Mouse (Mus musculus): ENCODE data around the gene Vkorc1l1.
"Not testable (repeated sequence)": the region's sequence is repeated elsewhere in the genome, so short reads cannot be mapped to it uniquely, and the experiment has no call there.

Gene Vkorc1l1

GRCm38 (mm10) chr5:129941495-129942045 lies at the start of gene Vkorc1l1:
Gene Vkorc1l1, plus strand, starts transcription at chr5:129941970.
- peak; percentile 99 for DNase-seq

GRCm38 (mm10) chr5:129895198-129896088 lies 46.3 kb upstream of the Vkorc1l1 start, which contains the start of gene Zbed5:
Gene Zbed5, plus strand, starts transcription at chr5:129895723.
- DNase-seq = peak; percentile 91 to 93

GRCm38 (mm10) chr5:129898449-129898848 lies 43.3 kb upstream of the Vkorc1l1 start, which contains the start of gene Phkg1:
Gene Phkg1, minus strand, starts transcription at chr5:129898549.
- no peak for DNase-seq

- DNase-seq = no peak
Observed at GRCm38 (mm10) chr5:129907775-129908174, 34.0 kb upstream of the Vkorc1l1 start.

GRCm38 (mm10) chr5:129908242-129908965 lies 33.4 kb upstream of the Vkorc1l1 start, which contains the start of gene Nupr1l:
Gene Nupr1l, plus strand, starts transcription at chr5:129908540.
- DNase-seq = peak; percentile 92 to 94

- no peak for DNase-seq
Observed at GRCm38 (mm10) chr5:129909147-129909546, 32.6 kb upstream of the Vkorc1l1 start.

- no peak for DNase-seq
Observed at GRCm38 (mm10) chr5:129909591-129909990, 32.2 kb upstream of the Vkorc1l1 start.

- peak in 1 of 2 experiments; percentile 35 for DNase-seq
Observed at GRCm38 (mm10) chr5:129914024-129914423, 27.7 kb upstream of the Vkorc1l1 start.

- not testable (repeated sequence) for DNase-seq
Observed at GRCm38 (mm10) chr5:129915491-129915890, 26.3 kb upstream of the Vkorc1l1 start.

- no peak for DNase-seq
Observed at GRCm38 (mm10) chr5:129918065-129918651, 23.6 kb upstream of the Vkorc1l1 start.

- no peak for DNase-seq
Observed at GRCm38 (mm10) chr5:129918752-129919151, 23.0 kb upstream of the Vkorc1l1 start.

- DNase-seq = no peak
Observed at GRCm38 (mm10) chr5:129919320-129919719, 22.4 kb upstream of the Vkorc1l1 start.

- no peak for DNase-seq
Observed at GRCm38 (mm10) chr5:129921972-129922371, 19.8 kb upstream of the Vkorc1l1 start.

GRCm38 (mm10) chr5:129924820-129925452 lies 16.8 kb upstream of the Vkorc1l1 start:
- DNase-seq = peak in 1 of 2 experiments; percentile 8

- no peak for DNase-seq
Observed at GRCm38 (mm10) chr5:129925933-129926332, 15.8 kb upstream of the Vkorc1l1 start.

GRCm38 (mm10) chr5:129929924-129930855 lies 11.6 kb upstream of the Vkorc1l1 start:
- peak; percentile 71 to 82 for DNase-seq

GRCm38 (mm10) chr5:129936941-129937340 lies 4.8 kb upstream of the Vkorc1l1 start:
- DNase-seq = no peak

- DNase-seq = no peak
Observed at GRCm38 (mm10) chr5:129940281-129940680, 1.5 kb upstream of the Vkorc1l1 start.

GRCm38 (mm10) chr5:129940736-129941494 lies 855 bp upstream of the Vkorc1l1 start:
- no peak for DNase-seq
